Mouse (Mus musculus): ENCODE data around the gene Atf7.

DNA sequence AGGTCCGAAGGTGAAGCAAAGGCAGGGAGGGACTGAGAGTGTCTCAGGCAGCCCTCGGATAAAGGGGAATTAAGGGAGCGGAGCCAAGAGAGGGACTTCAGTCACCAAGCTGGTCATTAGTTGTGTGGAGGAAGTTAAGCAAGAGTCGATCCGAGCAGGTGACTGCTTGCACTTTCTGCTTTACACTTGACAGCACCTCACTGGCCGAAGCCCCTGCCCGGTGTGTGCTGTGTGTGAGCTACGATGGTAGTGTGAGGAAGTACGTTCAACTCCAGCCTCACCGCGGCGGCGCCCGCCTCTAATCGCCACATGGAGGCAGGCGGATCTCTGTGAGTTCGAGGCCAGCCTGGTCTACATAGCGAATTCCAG lies 407 bp upstream of the Atf7 start:
- no peak; the same call in 1 of the 2 replicates for TF ChIP-seq CTCF (IDR thresholded peaks at IDR 0.05)
- no peak for TF ChIP-seq EP300 (IDR thresholded peaks at IDR 0.05)
